Mouse (Mus musculus) heart, adult 2 months (tissue): ENCODE data around the gene Col1a1.
"Not testable (repeated sequence)": the region's sequence is repeated elsewhere in the genome, so short reads cannot be mapped to it uniquely, and the experiment has no call there.

ENCODE experiments used
- CTCF ChIP-seq: fragments of 200-600 bp; IDR thresholded peaks from 2 replicates; pipeline ENCODE4 v1.8.1; 2022; ENCODE audit warnings: antibody characterized with exemption, mild to moderate bottlenecking, moderate library complexity
- POLR2A ChIP-seq: fragments of 200-500 bp; IDR thresholded peaks from 2 replicates; pipeline ENCODE4 v1.6.1; 2011; ENCODE audit warnings: mild to moderate bottlenecking, low read depth, low read length, control low read depth; ENCODE audit not compliant: insufficient read depth

GRCm38 (mm10) chr11:94969709-94970108 lies 33.7 kb downstream of the Col1a1 start:
- not testable (repeated sequence) for TF ChIP-seq POLR2A, CTCF
